Mouse (Mus musculus) forebrain, embryonic 12.5 days (tissue): ENCODE data around the gene Olfr582. TPM values are rescaled to one million over a fixed set of nuclear protein-coding genes. Genes with fewer than 3 reads are reported as not detected.

Source experiments
- ATAC-seq: fragments of 200-750 bp; cut with Nextera tagmentation; 2 replicates; pipeline ENCODE4 v1.8.0; 2017; ENCODE audit warnings: moderate TSS enrichment; ENCODE audit not compliant: low FRiP score
- H3K27ac ChIP-seq: fragments of 300-500 bp; sonication (generic); 2 replicates; pipeline ENCODE4 v1.5.1; 2016; ENCODE audit warnings: mild to moderate bottlenecking
- H3K27me3 ChIP-seq: fragments of 300-500 bp; sonication (generic); 2 replicates; pipeline ENCODE4 v1.6.1; 2016; ENCODE audit warnings: mild to moderate bottlenecking
- H3K36me3 ChIP-seq: fragments of 300-500 bp; sonication (generic); replicated peaks from 2 replicates; pipeline ENCODE4 v1.6.1; 2016; ENCODE audit warnings: mild to moderate bottlenecking
- H3K4me1 ChIP-seq: fragments of 300-500 bp; sonication (generic); 2 replicates; pipeline ENCODE4 v1.6.1; 2016
- H3K4me2 ChIP-seq: fragments of 300-500 bp; sonication (generic); 2 replicates; pipeline ENCODE4 v1.6.1; 2016; ENCODE audit warnings: mild to moderate bottlenecking, moderate library complexity
- H3K4me3 ChIP-seq: fragments of 300-500 bp; sonication (generic); replicated peaks from 2 replicates; pipeline ENCODE4 v1.5.1; 2016; ENCODE audit warnings: mild to moderate bottlenecking
- H3K9ac ChIP-seq: fragments of 300-500 bp; sonication (generic); 2 replicates; pipeline ENCODE4 v1.6.1; 2016; ENCODE audit warnings: mild to moderate bottlenecking
- H3K9me3 ChIP-seq: fragments of 300-500 bp; sonication (generic); 2 replicates; pipeline ENCODE4 v1.6.1; 2016
- WGBS: fragments of 180-500 bp; shearing (Covaris S2); methylation state at CpG from one replicate; pipeline ENCODE4 v1.1.7; 2016; 5-methylcytosine and 5-hydroxymethylcytosine counted together
- polyA plus RNA-seq: library from polyadenylated mRNA; unstranded; fragments of >200 nt; fragmentation: Nextera tagmentation; extraction: Ambion mirVana; gene quantifications from 2 replicates; pipeline ENCODE4 v1.2.1, GENCODE M21; 2016

Gene Olfr582
- polyA plus RNA-seq = not detected in 2 replicates

DNA sequence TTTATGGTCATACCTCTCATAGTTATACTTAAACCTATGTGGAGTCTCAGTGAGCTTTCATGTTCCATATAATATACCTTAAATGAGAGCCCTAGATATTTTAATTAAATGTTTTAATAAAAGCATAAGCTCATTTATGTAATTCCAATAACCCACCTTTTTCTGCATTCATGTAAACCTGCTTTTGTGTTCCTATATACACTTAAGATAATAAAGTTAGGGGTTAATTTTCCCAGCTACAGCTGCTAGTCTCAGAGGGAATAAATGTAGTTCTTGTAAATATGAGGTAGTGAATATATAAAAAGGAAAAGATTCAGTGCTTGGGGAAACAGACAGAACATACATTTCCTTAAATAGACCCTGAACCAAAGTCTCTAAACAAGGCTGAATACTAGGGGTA lies at the start of gene Olfr582:
Gene Olfr582, plus strand, starts transcription at position 301 of the 400 bp plus-strand sequence.
- no peak for ATAC-seq
- H3K9me3 ChIP-seq = no peaks in the 10 kb centered on the region
- no peaks in the 10 kb centered on the region for H3K36me3 ChIP-seq
- no peaks in the 10 kb centered on the region for H3K4me1 ChIP-seq
- H3K27ac ChIP-seq = no peak within 1 kb of the TSS
- no peak within 1 kb of the TSS for H3K9ac ChIP-seq
- no peaks in the 10 kb centered on the region for H3K27me3 ChIP-seq
- H3K4me3 ChIP-seq = no peak within 1 kb of the TSS
- H3K4me2 ChIP-seq = no peak within 1 kb of the TSS

DNA sequence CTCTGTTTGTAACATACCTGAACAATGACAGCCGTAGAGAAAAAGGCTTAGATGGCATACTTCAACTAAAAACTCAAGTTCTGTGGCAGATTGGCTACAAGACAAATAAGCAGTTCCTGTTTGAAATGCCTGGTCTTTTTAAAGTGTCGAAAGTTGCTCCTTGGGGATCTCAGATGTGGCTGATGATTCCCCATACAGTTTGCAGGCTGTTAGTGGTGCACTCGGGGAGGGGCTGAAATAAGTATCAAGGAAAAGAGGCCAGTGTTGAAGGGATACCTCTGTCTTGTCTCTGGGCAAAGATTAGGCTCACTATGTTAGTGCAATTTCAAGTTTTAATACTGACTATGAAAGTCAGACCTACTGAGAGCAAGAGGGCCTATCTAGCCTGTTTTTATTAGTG lies 48.6 kb upstream of the Olfr582 start, which contains the start of gene Olfr578:
Gene Olfr578, minus strand, starts transcription at position 101 of the 400 bp plus-strand sequence.
- WGBS = 78% methylated on average over 3 of the region's 3 CpGs
- H3K36me3 ChIP-seq = no peaks in the 10 kb centered on the region

DNA sequence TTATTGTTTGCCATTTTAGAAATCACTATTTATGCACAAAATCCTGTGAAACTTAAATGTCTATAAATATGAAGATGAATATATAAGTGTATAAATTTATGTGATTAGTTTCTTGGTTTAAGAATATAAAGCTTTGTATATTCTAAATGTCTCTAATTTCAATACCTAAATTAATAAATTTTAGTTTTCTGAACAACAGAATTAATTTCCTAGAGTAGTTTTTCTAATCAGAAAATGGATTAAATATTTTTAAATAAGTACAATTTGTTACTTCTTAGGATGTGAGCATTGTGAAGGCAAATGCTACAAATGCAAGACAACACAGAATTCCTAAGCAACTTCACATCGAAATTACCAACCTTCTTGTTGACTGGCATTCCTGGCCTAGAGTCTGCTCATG lies 13.2 kb downstream of the Olfr582 start, which contains the start of gene Olfr583:
Gene Olfr583, plus strand, starts transcription at position 301 of the 400 bp plus-strand sequence.
- Histone ChIP-seq H3K4me1 (no peaks in the 10 kb centered on the region), H3K9me3 (no peaks in the 10 kb centered on the region), H3K4me3 (no peak within 1 kb of the TSS), H3K27me3 (no peaks in the 10 kb centered on the region), H3K36me3 (no peaks in the 10 kb centered on the region), H3K27ac (no peak within 1 kb of the TSS), H3K4me2 (no peak within 1 kb of the TSS), H3K9ac (no peak within 1 kb of the TSS)
- no peak for ATAC-seq
- 93% methylated on average over 1 of the region's 1 CpGs for WGBS

More for the DNA sequence above, 48.6 kb upstream of the Olfr582 start, which contains the start of gene Olfr578:
- ATAC-seq = no peak
- H3K9ac ChIP-seq = no peak within 1 kb of the TSS
- no peak within 1 kb of the TSS for H3K27ac ChIP-seq
- no peaks in the 10 kb centered on the region for H3K4me1 ChIP-seq
- no peak within 1 kb of the TSS for H3K4me3 ChIP-seq
- no peaks in the 10 kb centered on the region for H3K9me3 ChIP-seq
- H3K4me2 ChIP-seq = no peak within 1 kb of the TSS
- H3K27me3 ChIP-seq = no peaks in the 10 kb centered on the region

DNA sequence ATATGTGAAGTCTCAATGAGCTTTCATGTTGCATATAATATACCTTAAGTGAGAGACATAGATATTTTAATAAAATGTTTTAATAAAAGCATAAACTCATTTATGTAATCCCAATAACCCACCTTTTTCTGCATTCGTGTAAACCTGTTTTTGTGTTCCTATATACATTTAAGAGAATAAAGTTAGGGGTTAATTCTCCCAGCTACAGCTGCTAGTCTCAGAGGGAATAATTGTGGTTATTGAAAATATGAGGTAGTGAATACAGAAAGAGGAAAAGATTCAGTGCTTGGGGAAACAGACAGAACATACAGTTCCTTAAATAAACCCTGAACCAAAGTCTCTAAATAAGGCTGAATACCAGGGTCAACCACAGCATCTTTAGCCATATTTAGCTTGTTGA lies 43.8 kb downstream of the Olfr582 start, which contains the start of gene Olfr584:
Gene Olfr584, plus strand, starts transcription at position 301 of the 400 bp plus-strand sequence.
- H3K9ac ChIP-seq = no peak within 1 kb of the TSS

More for the DNA sequence above, 43.8 kb downstream of the Olfr582 start, which contains the start of gene Olfr584:
- WGBS = 76% methylated on average over 1 of the region's 1 CpGs
- no peak for ATAC-seq
- Histone ChIP-seq H3K36me3 (no peaks in the 10 kb centered on the region), H3K27ac (no peak within 1 kb of the TSS), H3K4me3 (no peak within 1 kb of the TSS), H3K4me1 (no peaks in the 10 kb centered on the region), H3K9me3 (peaks cover 9% of the 10 kb centered on the region; the same call in 1 of the 2 replicates), H3K27me3 (no peaks in the 10 kb centered on the region), H3K4me2 (no peak within 1 kb of the TSS)

Other genes with a start within 250 kb of the Olfr582 start
- gene Olfr564, start 234.5 kb upstream of the Olfr582 start, polyA plus RNA-seq = not detected in 2 replicates
- not detected in 2 replicates for gene Olfr566, start 179.3 kb upstream of the Olfr582 start, polyA plus RNA-seq
- not detected in 2 replicates for gene Olfr568, start 160.9 kb upstream of the Olfr582 start, polyA plus RNA-seq
- not detected in 2 replicates for gene Olfr569, start 147.1 kb upstream of the Olfr582 start, polyA plus RNA-seq
- not detected in 2 replicates for gene Olfr570, start 143.4 kb upstream of the Olfr582 start, polyA plus RNA-seq
- 0.12 and 0.13 TPM in 2 replicates for gene Olfr571, start 120.5 kb upstream of the Olfr582 start, polyA plus RNA-seq
- not detected in 2 replicates for gene Olfr572, start 113.6 kb upstream of the Olfr582 start, polyA plus RNA-seq
- gene Olfr573-ps1, start 95.4 kb upstream of the Olfr582 start, polyA plus RNA-seq = not detected in 2 replicates
- not detected in 2 replicates for gene Olfr574, start 89.6 kb upstream of the Olfr582 start, polyA plus RNA-seq
- gene Olfr575, start 79.2 kb upstream of the Olfr582 start, polyA plus RNA-seq = not detected in 2 replicates
- gene Olfr576, start 75.4 kb upstream of the Olfr582 start, polyA plus RNA-seq = not detected in 2 replicates
- not detected in 2 replicates for gene Olfr577, start 62.1 kb upstream of the Olfr582 start, polyA plus RNA-seq
- not detected in 2 replicates for gene Olfr578, start 48.7 kb upstream of the Olfr582 start, polyA plus RNA-seq
- gene Olfr583, start 13.3 kb downstream of the Olfr582 start, polyA plus RNA-seq = not detected in 2 replicates
- not detected in 2 replicates for gene Olfr584, start 43.9 kb downstream of the Olfr582 start, polyA plus RNA-seq
- gene Olfr585, start 59.7 kb downstream of the Olfr582 start, polyA plus RNA-seq = not detected in 2 replicates
- not detected in 2 replicates for gene Olfr586, start 87.6 kb downstream of the Olfr582 start, polyA plus RNA-seq
- not detected in 2 replicates for gene Olfr588-ps1, start 102.9 kb downstream of the Olfr582 start, polyA plus RNA-seq
- gene Olfr589, start 118.3 kb downstream of the Olfr582 start, polyA plus RNA-seq = not detected in 2 replicates
- not detected in 2 replicates for gene Olfr591, start 140.3 kb downstream of the Olfr582 start, polyA plus RNA-seq
- not detected in 2 replicates for gene Olfr592, start 146.8 kb downstream of the Olfr582 start, polyA plus RNA-seq
- gene Olfr593, start 173.8 kb downstream of the Olfr582 start, polyA plus RNA-seq = not detected in 2 replicates
- not detected in 2 replicates for gene Olfr594, start 179.0 kb downstream of the Olfr582 start, polyA plus RNA-seq
- gene Usp17ld, start 214.5 kb downstream of the Olfr582 start, polyA plus RNA-seq = not detected in 2 replicates